Mouse (Mus musculus): ENCODE measurements around the gene Uox.

Uox gene

DNA sequence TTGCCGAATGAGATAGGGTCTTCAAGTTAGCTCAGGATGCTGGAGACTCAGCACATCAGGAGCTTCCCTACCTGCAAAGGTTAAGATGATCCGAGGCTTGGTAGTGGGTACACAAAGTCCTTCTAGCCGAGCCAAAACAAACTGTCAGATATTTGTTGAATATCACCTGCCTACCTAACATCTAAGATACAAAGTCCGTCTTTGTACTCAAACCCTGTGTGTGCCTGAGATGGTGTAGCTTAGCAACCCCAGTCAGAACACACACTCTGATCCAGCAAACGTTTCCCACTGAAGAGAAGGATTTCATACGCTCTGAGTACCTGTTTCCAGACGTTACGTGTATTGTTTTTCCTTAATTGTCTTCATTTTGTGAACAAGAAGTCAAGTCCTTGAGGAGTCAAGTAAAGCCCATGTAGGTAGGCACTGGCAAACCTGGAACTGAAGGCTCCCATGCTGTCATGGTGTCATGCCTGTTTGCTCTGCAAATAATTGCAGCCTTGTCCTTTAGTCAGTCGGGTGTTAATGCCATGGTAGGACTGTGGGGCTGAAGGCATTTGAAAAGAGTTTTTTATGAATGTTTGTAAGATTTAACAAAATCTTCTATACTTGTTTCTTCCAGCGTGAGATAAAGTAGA lies at the start of gene Uox:
Gene Uox (plus strand): TSS at position 279 of the 635 bp plus-strand sequence.
- DNase-seq (ENCODE audit: low read depth, low spot score): no peak

- DNase-seq (ENCODE audit: low read depth, low spot score): peak; percentile 88
Observed at GRCm38 (mm10) chr3:146520798-146521651, 49.2 kb upstream of the Uox start, which contains the start of gene Rpf1. Gene Rpf1 (minus strand): TSS chr3:146521429.

GRCm38 (mm10) chr3:146521652-146522020 lies 48.6 kb upstream of the Uox start:
- DNase-seq (ENCODE audit: low read depth, low spot score): no peak

- DNase-seq (ENCODE audit: low read depth, low spot score): no peak
Observed at GRCm38 (mm10) chr3:146528335-146528734, 41.9 kb upstream of the Uox start.

DNA sequence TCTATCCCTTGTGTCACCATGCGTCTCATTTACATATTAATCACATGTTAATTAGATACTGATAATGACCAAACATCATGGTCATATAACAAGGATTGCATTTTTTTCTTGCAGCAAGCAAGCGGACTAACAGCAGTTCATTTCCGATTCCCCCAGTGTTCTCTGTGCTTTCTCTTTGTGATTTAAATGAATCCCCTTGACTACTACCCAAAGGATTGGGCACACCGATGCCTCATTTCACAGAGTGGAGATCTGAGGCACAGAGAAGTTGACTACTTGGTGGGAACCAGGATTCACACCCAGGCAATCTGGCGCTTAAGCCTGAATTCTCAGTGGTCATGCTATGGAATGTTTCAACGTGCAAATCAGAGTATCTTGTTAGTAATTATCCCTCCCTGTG lies 35.2 kb upstream of the Uox start:
- no peak for DNase-seq (ENCODE audit: low read depth, low spot score)

DNA sequence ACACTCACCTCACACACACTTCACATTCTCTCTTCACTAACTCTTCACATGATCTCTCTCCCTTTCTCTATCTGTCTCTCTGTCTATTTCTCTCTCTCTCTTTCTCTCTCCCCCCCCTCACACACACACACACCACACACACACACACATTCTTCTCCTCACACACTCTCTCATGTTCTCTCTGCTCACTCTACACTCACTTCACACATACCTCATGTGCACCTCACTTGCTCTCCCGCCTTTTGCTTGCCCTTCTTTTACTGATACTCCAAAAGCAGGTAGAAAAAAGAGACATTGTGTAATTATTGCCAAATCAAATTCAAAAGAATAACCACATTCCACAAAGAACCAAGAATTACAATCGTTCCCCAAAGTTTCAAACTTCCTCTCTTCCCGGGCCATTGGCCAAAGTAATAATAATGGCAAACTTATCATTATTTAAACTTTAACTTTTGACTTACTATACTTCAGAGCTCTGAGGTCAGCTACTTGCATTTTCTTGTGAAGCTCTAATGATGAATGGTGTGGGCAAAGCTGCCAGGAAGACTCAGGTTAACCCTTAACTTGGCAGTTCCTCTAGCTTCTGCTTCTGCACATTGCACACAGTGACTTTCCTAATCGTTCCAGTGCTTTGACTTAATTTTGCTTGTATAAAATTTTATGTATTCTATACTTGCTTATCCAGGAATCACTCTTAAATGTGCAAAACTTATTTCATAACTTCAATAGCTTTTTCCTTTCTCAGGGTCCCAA lies 29.5 kb upstream of the Uox start:
- DNase-seq (ENCODE audit: low read depth, low spot score): no peak

DNA sequence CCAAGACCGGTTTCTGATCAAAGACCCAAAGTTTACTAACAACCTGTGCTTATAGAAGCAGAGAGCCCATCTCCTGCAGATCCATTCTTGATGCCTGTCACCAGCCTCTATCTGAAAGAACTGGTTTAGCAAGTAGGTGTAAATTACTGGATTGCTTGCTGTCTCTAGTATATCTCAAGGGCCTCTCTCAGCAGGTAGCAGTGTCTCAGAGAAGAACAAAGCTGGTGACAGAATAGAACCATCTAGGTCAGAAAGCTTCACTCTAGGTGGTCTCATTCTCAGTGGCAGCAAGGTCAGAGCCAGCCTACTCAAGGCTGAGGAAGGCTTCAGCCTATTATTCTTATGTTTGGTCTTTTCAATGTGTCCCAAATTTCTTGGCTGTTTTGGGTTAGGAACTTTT lies 26.6 kb upstream of the Uox start:
- DNase-seq (ENCODE audit: low read depth, low spot score): no peak

GRCm38 (mm10) chr3:146554816-146555215 lies 15.4 kb upstream of the Uox start:
- no peak for DNase-seq (ENCODE audit: low read depth, low spot score)

GRCm38 (mm10) chr3:146556567-146556966 lies 13.7 kb upstream of the Uox start:
- no peak for DNase-seq (ENCODE audit: low read depth, low spot score)

DNA sequence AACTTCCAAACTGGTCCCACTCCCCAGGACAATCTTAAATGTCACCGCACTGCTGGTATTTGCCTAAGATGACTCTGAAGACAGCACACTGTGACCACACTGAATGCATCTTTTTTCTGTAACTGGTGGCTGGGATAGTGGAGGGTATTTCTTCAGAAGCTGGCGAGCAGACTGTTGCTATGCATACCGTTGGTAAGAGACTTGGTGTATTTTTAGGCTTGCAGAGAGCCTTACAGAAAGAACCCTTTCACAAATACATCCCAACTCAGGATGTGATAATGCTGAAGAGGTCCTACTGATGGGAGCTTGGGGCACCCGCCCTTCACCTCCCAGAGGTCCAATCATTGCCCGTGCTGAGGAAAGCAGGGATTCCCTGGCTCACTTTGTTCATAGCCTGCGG lies 12.7 kb upstream of the Uox start:
- DNase-seq (ENCODE audit: low read depth, low spot score): no peak

GRCm38 (mm10) chr3:146562936-146563335 lies 7.3 kb upstream of the Uox start:
- DNase-seq (ENCODE audit: low read depth, low spot score): no peak

DNA sequence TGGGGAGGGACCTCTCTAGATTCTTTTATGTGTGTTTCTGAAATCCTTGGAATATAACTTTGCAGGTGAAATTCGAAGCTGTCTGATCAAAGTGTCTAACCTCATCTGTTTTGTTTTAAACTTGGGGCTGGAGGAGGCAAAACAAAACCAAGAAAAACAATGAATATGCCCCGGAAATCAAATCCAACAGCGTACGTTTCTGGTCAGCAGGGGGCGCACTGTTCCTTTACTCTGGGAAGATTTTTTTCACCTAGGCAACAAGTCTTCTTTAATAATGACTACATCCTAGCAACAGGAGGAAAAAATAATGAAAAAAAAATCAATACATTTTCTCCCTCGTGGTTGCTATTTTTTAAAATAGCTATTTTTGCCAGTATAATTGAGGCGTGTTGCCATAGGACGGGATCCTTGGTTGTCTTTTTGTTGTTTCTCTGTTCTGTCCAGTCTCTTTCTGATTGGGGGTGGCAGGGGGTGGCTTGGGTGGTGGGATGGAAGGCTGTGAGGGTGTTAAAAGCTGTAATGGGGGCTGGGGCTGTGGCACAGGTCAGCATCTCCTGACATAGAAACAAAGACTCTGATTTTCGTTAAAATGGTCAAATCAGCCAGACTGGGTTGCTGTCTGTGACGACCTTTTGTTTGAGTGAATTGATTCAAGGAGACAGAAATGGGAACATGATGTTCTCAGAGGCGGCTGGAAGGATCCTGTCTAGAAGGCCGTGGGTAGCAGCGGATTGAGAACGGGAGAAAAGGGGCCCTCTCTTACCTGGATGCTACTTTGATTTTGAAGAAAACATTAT lies 5.8 kb upstream of the Uox start:
- peak; percentile 27 for DNase-seq (ENCODE audit: low read depth, low spot score)

GRCm38 (mm10) chr3:146565065-146565411 lies 5.2 kb upstream of the Uox start:
- DNase-seq (ENCODE audit: low read depth, low spot score): no peak

DNA sequence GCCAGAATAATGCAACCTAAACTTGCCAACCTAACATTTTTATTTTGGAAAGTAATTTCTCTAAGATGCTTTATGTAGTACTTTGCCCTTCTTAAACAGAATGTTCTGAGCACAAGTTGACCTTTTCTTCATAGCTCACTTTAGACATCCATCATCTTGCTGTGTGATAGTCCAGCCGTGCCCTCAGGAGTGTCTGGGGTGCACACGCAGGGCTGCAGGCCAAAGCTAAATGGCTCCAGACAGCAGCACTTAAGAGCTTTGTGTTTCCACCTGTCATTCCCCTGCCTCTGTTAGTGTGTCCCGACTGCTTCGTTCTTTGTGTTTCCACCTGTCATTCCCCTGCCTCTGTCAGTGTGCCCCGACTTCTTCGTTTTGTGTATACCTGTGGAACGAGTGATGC lies 2.9 kb upstream of the Uox start:
- no peak for DNase-seq (ENCODE audit: low read depth, low spot score)

DNA sequence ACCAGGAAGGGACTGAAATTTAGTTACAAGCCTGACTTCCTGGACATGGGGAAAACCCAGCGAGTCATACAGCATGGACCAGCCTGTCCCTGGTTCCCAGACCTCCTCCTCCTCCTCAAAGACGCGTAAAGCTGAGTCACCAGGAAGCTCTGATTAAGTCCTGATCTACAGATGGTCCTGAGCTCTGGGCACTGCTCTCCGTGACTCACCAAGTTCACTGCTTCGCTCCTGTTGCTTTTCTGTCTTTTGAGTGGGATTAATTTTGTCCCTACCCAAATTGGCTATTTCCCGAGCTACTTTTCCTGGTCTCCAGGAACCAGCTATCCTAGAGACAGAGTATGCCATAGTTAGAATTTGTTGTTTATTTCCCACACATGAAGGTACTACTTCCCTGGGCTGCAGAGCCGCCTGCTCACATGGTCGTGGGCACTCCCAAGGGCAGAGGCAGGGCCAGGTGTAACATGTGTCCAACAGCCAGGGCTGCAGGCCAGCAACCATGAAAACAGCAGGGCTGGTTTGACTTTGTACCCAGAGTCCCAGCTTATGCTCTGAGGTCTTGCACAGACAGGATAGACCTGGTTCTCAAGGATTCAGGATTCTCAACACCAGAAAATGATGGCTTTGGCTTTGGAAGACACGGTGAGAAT lies 2.2 kb upstream of the Uox start:
- no peak for DNase-seq (ENCODE audit: low read depth, low spot score)

- DNase-seq (ENCODE audit: low read depth, low spot score): no peak
Observed at GRCm38 (mm10) chr3:146569594-146569993, 632 bp upstream of the Uox start.

DNA sequence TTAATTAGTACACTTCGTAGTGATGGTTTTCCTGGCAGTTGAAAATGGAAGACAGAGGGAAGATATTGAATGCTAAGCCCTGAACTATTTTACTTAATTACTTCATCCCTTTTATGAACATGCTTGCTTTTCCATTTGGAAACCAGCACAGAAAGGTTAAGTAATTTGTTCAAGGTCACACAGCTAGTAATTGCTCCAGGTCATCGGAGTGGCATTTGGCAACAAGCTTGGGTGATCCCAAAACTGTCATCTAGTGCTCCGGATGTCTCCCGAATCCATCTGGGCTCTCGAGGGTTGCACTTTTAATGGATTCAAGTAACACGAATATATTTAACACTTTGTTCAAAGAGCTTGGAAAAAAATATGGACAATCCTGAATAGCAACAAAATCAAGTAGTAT lies 713 bp downstream of the Uox start:
- DNase-seq (ENCODE audit: low read depth, low spot score): no peak

- DNase-seq (ENCODE audit: low read depth, low spot score): no peak
Observed at GRCm38 (mm10) chr3:146571341-146571740, 1.1 kb downstream of the Uox start.

DNA sequence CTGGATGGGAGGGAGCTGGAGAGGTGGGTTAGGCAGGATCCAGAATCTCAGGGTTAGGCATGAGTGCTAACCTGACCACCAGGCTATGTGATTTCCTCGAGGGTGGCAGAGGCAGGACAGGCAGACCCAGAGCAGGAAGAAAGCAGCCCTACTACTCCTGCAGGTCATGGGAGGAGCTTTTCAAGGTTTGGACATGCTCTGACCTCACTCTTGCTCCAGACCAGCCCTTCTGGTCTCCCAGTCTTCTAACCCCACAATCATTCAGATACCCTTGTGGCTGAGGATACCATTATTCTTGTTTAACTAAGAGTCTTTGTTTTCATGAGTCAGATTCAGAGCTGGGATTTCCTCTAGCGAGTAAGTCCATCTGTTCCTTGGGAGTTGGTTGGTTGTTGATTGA lies 7.4 kb downstream of the Uox start:
- DNase-seq (ENCODE audit: low read depth, low spot score): no peak

GRCm38 (mm10) chr3:146580039-146580729 lies 10.0 kb downstream of the Uox start:
- DNase-seq (ENCODE audit: low read depth, low spot score): no peak

DNA sequence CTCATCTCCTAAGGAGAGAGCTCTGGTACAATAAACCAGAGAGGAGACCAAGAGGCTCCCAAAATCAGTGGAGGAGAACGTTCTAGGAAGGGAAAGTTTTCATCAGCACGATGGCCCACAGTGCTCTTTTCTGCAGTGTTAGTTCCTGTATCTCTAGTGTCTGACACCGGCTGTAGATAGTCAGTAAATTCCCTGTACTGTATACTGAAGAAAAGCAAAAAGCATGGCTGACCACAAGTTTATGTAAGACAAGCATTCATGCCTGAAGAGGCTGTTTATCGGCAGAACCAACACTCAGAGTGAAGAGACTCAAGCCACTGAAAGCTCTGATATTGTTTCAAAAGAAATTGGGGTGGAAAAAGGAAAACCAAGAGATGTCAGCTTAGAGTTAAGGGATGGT lies 13.3 kb downstream of the Uox start:
- no peak for DNase-seq (ENCODE audit: low read depth, low spot score)
